Mouse (Mus musculus) cerebellum, postnatal 4 days (tissue): ENCODE results near the gene 1700022I11Rik.
"Not testable (repeated sequence)": the region's sequence is repeated elsewhere in the genome, so short reads cannot be mapped to it uniquely, and the experiment has no call there.

ENCODE experiments used
- DNase-seq, 2 experiments: peaks; one replicate each; pipeline ENCODE4 v3.0.0; 2022; ENCODE audit warnings: low spot score in 2 of 2, mixed read lengths in 1 of 2

The 1700022I11Rik gene

GRCm38 (mm10) chr4:42951206-42952195 lies 17.9 kb upstream of the 1700022I11Rik start:
- no peak for DNase-seq

GRCm38 (mm10) chr4:42952563-42952962 lies 16.8 kb upstream of the 1700022I11Rik start:
- DNase-seq: no peak

GRCm38 (mm10) chr4:42953435-42954094 lies 15.8 kb upstream of the 1700022I11Rik start:
- DNase-seq: peak in 1 of 2 experiments; percentile 61

- DNase-seq: peak; percentile 76 to 89
Observed at GRCm38 (mm10) chr4:42954297-42954696, 15.1 kb upstream of the 1700022I11Rik start.

- no peak for DNase-seq
Observed at GRCm38 (mm10) chr4:42955200-42955599, 14.2 kb upstream of the 1700022I11Rik start.

- DNase-seq: no peak
Observed at GRCm38 (mm10) chr4:42956581-42956980, 12.8 kb upstream of the 1700022I11Rik start.

- no peak for DNase-seq
Observed at GRCm38 (mm10) chr4:42957306-42957705, 12.1 kb upstream of the 1700022I11Rik start.

GRCm38 (mm10) chr4:42957979-42958378 lies 11.4 kb upstream of the 1700022I11Rik start:
- no peak for DNase-seq

GRCm38 (mm10) chr4:42958942-42959341 lies 10.5 kb upstream of the 1700022I11Rik start:
- DNase-seq: no peak

- DNase-seq: no peak
Observed at GRCm38 (mm10) chr4:42959382-42959781, 10.0 kb upstream of the 1700022I11Rik start.

GRCm38 (mm10) chr4:42961592-42961991 lies 7.8 kb upstream of the 1700022I11Rik start:
- DNase-seq: peak in 1 of 2 experiments; percentile 70

- DNase-seq: no peak
Observed at GRCm38 (mm10) chr4:42963480-42963879, 5.9 kb upstream of the 1700022I11Rik start.

GRCm38 (mm10) chr4:42965039-42965719 lies 4.2 kb upstream of the 1700022I11Rik start:
- peak in 1 of 2 experiments; percentile 45 for DNase-seq

- DNase-seq: no peak
Observed at GRCm38 (mm10) chr4:42972952-42973351, 3.5 kb downstream of the 1700022I11Rik start.

- DNase-seq: no peak
Observed at GRCm38 (mm10) chr4:42973868-42974267, 4.5 kb downstream of the 1700022I11Rik start.

GRCm38 (mm10) chr4:42978062-42978461 lies 8.7 kb downstream of the 1700022I11Rik start:
- DNase-seq: no peak

GRCm38 (mm10) chr4:42980467-42980866 lies 11.1 kb downstream of the 1700022I11Rik start:
- DNase-seq: not testable (repeated sequence)

GRCm38 (mm10) chr4:42988296-42988695 lies 18.9 kb downstream of the 1700022I11Rik start:
- no peak for DNase-seq

- DNase-seq: no peak
Observed at GRCm38 (mm10) chr4:42998022-42998421, 28.6 kb downstream of the 1700022I11Rik start.

- DNase-seq: peak; percentile 37 to 72
Observed at GRCm38 (mm10) chr4:42999451-43000140, 30.2 kb downstream of the 1700022I11Rik start.
